Mouse (Mus musculus): Measurements from ENCODE around the gene Ifitm1. TPM values are rescaled to one million over a fixed set of nuclear protein-coding genes. Genes with fewer than 3 reads are reported as not detected.
A peak's percentile ranks its signal among the peaks of the same experiment; 100 is the strongest.
"Not testable (repeated sequence)": the region's sequence is repeated elsewhere in the genome, so short reads cannot be mapped to it uniquely, and the experiment has no call there.

Ifitm1 gene
- polyA plus RNA-seq, 1 experiment from 2014 or later = 21.3 TPM

DNA sequence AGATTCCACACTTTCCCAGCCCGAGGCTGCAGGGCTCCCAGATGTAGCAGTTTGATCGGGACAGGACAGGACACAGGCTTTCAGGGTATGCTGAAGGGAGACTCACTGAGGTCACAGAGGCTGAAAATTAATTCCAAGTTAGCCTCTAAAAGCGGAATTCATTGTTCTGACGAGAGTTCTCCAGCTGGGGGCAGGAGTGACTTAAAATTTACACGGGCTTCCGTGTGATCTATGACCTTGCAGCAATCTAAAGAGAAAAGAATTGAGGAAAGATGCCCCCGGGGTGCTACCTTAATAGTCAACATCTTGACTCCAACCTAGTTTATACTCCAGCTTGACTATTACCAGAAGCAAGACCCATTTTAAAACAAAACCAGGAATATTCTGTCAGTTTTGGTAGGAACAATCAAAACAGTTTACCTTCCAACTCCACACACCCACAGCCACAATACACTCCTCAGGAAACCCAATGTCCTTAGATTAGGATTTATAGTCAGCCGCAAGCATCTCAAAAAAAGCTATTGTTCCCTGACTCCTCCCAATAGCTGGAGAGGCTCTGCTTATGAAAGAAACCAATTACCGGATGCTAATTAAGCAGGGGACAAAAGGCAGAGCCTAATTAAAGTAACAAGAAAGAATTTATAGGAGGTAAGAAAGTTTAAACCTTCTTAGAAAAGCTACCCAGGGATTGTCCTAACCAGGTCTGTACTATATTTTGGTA lies 7.7 kb upstream of the Ifitm1 start:
- peaks cover 24% of the 10 kb centered on the region for H3K4me1 ChIP-seq (replicated peaks)
- no peaks in the 10 kb centered on the region for H3K9me3 ChIP-seq (replicated peaks)
- ATAC-seq (ENCODE audit: insufficient read depth) = no peak
- H3K4me3 ChIP-seq (replicated peaks) = no peak overlapping the region
- H3K36me3 ChIP-seq (replicated peaks) = no peaks in the 10 kb centered on the region
- H3K4me2 ChIP-seq = no peak overlapping the region
- no peak overlapping the region for H3K9ac ChIP-seq
- no peak overlapping the region for H3K27ac ChIP-seq (replicated peaks)
- WGBS (ENCODE audit: insufficient replicate concordance) = 8% methylated on average over 9 of the region's 9 CpGs
- H3K27me3 ChIP-seq = no peaks in the 10 kb centered on the region

DNA sequence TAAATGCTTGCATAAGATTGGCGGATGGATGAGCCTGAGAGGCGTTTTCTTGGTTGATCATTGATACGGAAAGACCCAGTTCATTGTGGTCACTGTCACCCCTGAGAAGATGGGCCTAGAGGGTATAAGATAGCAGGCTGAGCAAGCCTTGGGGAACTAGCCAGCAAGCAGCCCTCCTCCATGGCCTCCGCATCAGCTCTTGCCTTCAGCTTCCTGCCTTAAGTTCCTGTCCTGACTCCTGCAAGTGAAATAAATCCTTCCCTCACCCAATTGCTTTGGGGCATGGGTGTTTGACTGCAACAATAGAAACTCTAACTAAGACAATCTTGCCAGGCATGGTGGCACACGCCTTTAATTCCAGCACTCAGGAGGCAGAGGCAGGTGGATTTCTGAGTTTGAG lies 7.0 kb upstream of the Ifitm1 start:
- H3K9me3 ChIP-seq (replicated peaks) = no peaks in the 10 kb centered on the region
- no peak overlapping the region for H3K4me3 ChIP-seq (replicated peaks)
- whole genome bisulfite sequencing (ENCODE audit: insufficient replicate concordance) = 47% methylated on average over 5 of the region's 5 CpGs

DNA sequence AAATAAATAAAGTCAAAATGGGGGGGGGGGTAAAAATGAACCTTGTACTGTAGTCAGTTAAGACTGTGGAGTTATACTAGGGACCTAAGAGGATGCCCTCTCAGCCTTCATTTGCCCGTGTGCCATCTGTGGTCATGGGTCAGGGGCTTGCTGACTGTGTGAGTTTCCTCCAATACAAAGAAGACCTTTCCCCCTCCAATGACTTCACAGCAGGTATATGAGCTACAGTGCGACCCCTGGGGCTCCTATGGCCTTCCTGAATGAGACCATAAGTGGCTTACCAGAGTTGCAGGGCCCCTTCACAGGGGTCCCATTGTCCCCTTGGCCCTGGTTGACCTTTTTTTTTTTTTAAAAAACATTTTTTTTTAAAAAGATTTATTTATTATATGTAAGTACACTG lies 5.6 kb upstream of the Ifitm1 start:
- H3K4me1 ChIP-seq (replicated peaks) = peaks cover 7% of the 10 kb centered on the region
- no peaks in the 10 kb centered on the region for H3K36me3 ChIP-seq (replicated peaks)
- 63% methylated on average over 2 of the region's 2 CpGs for WGBS (ENCODE audit: insufficient replicate concordance)
- H3K9ac ChIP-seq = no peak overlapping the region
- no peak overlapping the region for H3K4me3 ChIP-seq (replicated peaks)
- no peak overlapping the region for H3K27ac ChIP-seq (replicated peaks)
- no peak overlapping the region for H3K4me2 ChIP-seq
- H3K27me3 ChIP-seq = no peaks in the 10 kb centered on the region
- ATAC-seq (ENCODE audit: insufficient read depth) = no peak
- H3K9me3 ChIP-seq (replicated peaks) = no peaks in the 10 kb centered on the region

More for the DNA sequence above, 7.0 kb upstream of the Ifitm1 start:
- H3K4me2 ChIP-seq = no peak overlapping the region
- no peaks in the 10 kb centered on the region for H3K36me3 ChIP-seq (replicated peaks)
- no peak for ATAC-seq (ENCODE audit: insufficient read depth)
- no peak overlapping the region for H3K27ac ChIP-seq (replicated peaks)
- no peaks in the 10 kb centered on the region for H3K27me3 ChIP-seq
- peaks cover 17% of the 10 kb centered on the region for H3K4me1 ChIP-seq (replicated peaks)
- H3K9ac ChIP-seq = no peak overlapping the region

DNA sequence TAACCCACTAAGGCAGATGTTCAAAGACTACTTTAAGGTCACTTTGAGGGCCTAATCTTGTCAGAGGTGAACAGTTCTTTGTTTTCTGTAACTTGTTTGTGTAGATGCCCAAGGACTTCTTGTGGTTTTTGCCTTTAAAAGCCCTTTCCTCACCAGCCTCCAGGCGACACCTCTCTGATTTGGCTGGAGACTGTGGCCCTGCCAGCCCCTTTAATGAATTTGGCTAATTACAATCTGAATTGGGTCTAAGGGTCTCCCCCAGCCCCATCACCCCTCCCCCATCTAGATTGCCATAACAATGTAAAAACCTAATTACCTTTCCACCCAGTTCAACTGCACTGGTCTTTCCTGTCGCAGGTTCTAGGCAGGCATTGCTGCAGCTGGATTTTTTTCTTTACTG lies 4.3 kb upstream of the Ifitm1 start:
- ATAC-seq (ENCODE audit: insufficient read depth) = no peak
- no peak overlapping the region for H3K4me3 ChIP-seq (replicated peaks)
- H3K4me2 ChIP-seq = no peak overlapping the region
- H3K27ac ChIP-seq (replicated peaks) = no peak overlapping the region
- 0 out of 2 replicates have a peak, but pooled peaks cover under 1% of the 10 kb centered on the region for H3K4me1 ChIP-seq (replicated peaks)
- H3K27me3 ChIP-seq = no peaks in the 10 kb centered on the region
- no peaks in the 10 kb centered on the region for H3K36me3 ChIP-seq (replicated peaks)
- no peak overlapping the region for H3K9ac ChIP-seq
- WGBS (ENCODE audit: insufficient replicate concordance) = 65% methylated on average over 2 of the region's 2 CpGs
- H3K9me3 ChIP-seq (replicated peaks) = no peaks in the 10 kb centered on the region

DNA sequence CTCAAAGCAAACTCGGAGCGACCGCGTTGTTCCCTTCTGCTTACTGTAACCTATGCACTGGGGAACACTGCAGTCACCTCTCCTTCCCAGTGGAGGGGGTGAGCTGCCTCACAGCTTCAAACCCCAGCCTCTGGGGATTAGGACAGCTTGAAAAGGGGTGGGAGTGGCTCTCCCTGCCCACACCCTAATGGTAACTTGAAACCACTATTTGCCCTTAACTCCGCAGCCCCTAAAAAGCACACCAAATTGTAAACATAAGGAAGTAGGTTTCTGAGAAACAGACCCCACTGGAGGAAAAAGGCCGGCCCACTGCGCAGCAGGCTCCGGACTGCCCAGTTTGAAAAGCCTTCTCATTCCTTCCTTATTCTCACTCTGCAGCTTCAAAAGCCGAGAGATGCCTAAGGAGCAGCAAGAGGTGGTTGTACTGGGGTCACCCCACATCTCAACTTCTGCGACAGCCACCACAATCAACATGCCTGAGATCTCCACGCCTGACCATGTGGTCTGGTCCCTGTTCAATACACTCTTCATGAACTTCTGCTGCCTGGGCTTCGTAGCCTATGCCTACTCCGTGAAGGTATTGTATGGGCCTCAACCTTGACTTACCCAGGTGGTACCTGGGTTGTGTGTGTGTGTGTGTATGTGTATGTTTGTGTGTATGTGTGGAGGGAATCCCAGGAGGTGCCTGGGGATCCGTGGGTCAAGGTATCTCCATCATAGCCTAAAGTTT lies 1.0 kb downstream of the Ifitm1 start:
- Histone ChIP-seq H3K27me3 (no peaks in the 10 kb centered on the region), H3K9me3 (replicated peaks) (no peaks in the 10 kb centered on the region), H3K4me1 (replicated peaks) (peaks cover 28% of the 10 kb centered on the region), H3K9ac (no peak overlapping the region), H3K36me3 (replicated peaks) (no peaks in the 10 kb centered on the region), H3K27ac (replicated peaks) (no peak overlapping the region), H3K4me2 (no peak overlapping the region), H3K4me3 (replicated peaks) (no peak overlapping the region)
- 13% methylated on average over 14 of the region's 14 CpGs for WGBS (ENCODE audit: insufficient replicate concordance)
- ATAC-seq (ENCODE audit: insufficient read depth) = no peak

DNA sequence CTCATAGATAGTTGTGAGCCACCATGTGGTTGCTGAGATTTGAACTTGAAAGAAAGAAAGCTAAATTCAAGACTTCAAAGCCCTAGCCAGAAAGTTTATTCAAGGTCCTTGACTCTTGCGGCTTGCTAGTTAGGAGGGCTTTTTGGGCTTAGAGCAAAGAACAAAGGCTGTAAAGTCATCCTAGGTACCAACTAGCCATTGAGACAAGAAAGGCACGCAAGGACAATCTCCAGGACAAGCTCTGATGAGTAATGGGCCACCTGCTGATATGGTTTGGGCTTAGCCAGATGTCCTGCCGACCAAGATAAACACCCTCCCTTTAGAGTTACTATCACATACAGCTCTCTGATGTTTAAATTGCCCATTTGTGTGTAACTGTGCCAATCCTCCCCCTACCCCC lies 1.7 kb downstream of the Ifitm1 start:
- H3K36me3 ChIP-seq (replicated peaks); ATAC-seq (ENCODE audit: insufficient read depth); H3K27ac ChIP-seq (replicated peaks); H3K4me2 ChIP-seq; H3K9me3 ChIP-seq (replicated peaks); H3K27me3 ChIP-seq; H3K9ac ChIP-seq; H3K4me3 ChIP-seq (replicated peaks): not testable (repeated sequence)
- WGBS (ENCODE audit: insufficient replicate concordance) = 25% methylated on average over 3 of the region's 3 CpGs
- peaks cover 28% of the 10 kb centered on the region for H3K4me1 ChIP-seq (replicated peaks)

DNA sequence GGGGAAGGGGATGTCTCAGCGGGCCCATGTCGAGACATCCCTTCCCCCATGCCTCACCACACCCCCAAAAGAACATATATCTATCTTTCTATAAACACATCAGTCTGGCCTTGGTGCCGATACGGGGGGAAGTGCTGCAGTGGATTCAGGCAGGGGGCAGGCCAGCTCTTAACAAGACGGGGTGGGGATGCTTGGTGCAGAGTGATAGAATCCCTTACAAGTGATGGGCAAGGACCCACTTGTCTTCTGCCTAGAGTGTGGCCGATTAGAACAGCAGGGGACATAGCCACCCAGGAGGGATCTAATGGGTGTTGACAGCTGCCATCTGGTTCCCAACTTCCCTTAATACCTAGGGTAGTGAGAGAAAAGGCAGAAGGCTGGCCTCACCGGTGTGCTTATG lies 3.9 kb downstream of the Ifitm1 start:
- H3K27me3 ChIP-seq = no peaks in the 10 kb centered on the region
- peaks cover 28% of the 10 kb centered on the region for H3K4me1 ChIP-seq (replicated peaks)
- no peak overlapping the region for H3K27ac ChIP-seq (replicated peaks)
- WGBS (ENCODE audit: insufficient replicate concordance) = 33% methylated on average over 7 of the region's 7 CpGs
- no peak for ATAC-seq (ENCODE audit: insufficient read depth)
- no peaks in the 10 kb centered on the region for H3K9me3 ChIP-seq (replicated peaks)
- H3K4me3 ChIP-seq (replicated peaks) = no peak overlapping the region
- no peaks in the 10 kb centered on the region for H3K36me3 ChIP-seq (replicated peaks)
- H3K4me2 ChIP-seq = no peak overlapping the region
- H3K9ac ChIP-seq = no peak overlapping the region

DNA sequence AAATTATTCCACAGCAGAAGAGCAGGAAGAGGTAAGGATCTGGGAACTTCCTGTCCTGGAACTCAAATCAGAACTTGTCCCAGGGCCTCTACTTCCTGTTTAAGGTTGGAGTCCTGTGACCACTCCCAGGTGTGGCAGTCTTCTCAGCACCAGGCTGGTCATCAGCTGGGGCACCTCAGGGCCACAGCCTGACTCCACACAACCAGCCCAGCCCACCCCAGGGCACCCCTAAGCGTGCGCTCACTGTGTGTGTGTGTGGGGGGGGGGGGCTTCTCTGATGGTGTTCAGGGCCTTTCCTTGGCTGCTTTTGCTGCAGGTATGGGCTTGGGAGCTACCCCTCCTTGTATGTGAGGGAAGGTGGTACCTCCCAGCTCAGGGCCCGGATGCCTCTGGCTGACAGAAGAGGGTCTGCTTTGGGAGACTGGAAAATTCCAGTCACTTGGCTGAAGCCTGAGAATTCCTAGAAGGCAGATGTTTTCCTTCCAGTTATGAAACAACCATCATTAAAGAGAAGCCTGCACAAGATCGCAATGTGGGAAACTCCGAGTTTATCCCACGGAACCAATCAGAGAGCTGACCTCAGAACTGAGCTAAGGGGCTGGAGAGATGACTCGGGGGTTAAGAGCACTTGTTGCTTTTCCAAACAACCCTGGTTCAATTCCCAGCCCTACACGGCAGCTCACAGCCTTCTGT lies 4.6 kb downstream of the Ifitm1 start:
- 0 out of 2 replicates have a peak overlapping the region, but pooled peaks have one; percentile 34 for H3K27ac ChIP-seq (replicated peaks)

DNA sequence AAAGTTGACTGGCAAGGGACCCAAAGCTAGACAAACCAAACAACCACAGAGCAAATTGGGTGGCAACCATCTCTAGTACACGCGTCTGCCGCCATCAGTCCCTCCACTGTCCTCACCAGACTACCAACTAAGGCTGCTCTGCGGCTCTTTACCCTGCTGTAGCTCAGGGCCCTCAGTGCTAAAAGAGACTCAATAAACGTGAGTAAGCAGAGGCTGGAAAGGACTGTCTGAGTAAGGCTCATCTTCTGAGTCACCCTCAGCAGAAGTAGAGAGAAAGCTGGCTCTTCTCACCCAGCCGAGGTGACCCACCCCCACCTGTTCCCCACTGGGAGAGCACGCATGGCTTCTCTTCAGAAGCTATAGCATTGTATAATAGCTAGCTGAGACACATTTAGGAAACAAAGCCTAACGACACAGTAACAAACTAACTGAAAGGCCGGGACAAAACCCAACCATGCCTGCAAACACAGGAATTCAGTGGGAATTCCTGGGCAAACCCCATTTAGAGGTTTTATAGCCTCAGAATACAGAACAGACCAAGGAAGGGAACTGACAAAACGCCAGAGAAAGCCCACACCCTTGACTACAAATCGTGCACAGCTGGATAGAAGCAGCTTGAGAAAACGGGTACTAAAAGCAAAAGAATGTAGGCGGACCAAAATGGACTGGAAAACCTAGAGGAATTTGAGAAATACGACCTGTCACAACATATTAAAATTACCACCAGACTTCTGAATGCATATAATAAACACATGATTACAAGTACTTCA lies 6.6 kb downstream of the Ifitm1 start:
- Histone ChIP-seq H3K36me3 (replicated peaks) (no peaks in the 10 kb centered on the region), H3K9ac (no peak overlapping the region), H3K4me3 (replicated peaks) (no peak overlapping the region), H3K27me3 (no peaks in the 10 kb centered on the region), H3K4me2 (no peak overlapping the region), H3K9me3 (replicated peaks) (no peaks in the 10 kb centered on the region), H3K27ac (replicated peaks) (no peak overlapping the region), H3K4me1 (replicated peaks) (peaks cover 23% of the 10 kb centered on the region)
- no peak for ATAC-seq (ENCODE audit: insufficient read depth)
- WGBS (ENCODE audit: insufficient replicate concordance) = 50% methylated on average over 14 of the region's 14 CpGs

More for the DNA sequence above, 4.6 kb downstream of the Ifitm1 start:
- H3K4me1 ChIP-seq (replicated peaks) = peaks cover 28% of the 10 kb centered on the region
- no peaks in the 10 kb centered on the region for H3K27me3 ChIP-seq
- no peak overlapping the region for H3K4me3 ChIP-seq (replicated peaks)
- no peak overlapping the region for H3K9ac ChIP-seq
- no peaks in the 10 kb centered on the region for H3K9me3 ChIP-seq (replicated peaks)
- 77% methylated on average over 8 of the region's 8 CpGs for WGBS (ENCODE audit: insufficient replicate concordance)
- no peaks in the 10 kb centered on the region for H3K36me3 ChIP-seq (replicated peaks)
- no peak for ATAC-seq (ENCODE audit: insufficient read depth)
- no peak overlapping the region for H3K4me2 ChIP-seq

DNA sequence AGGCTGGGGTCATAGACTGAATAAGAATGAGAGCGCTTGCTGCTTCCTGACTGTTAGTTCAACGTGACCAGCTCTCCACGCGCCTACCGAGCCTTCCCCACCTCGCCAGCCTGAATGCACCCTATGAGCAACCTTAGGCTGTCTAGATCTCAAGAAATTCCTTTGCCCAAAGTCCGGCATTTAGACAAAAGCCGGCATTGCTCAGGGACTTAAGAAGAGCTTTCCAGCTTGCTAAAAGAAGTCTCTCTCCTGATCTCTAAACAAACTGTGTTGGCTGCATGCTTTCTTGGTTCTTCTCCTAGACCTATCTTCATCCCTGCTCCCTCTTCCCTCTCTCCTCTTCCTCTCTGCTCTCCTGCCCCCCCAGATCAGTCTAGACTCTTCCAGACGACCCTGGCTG lies 7.9 kb downstream of the Ifitm1 start:
- no peak overlapping the region for H3K4me3 ChIP-seq (replicated peaks)
- peaks cover 16% of the 10 kb centered on the region for H3K4me1 ChIP-seq (replicated peaks)
- no peak overlapping the region for H3K9ac ChIP-seq
- H3K36me3 ChIP-seq (replicated peaks) = no peaks in the 10 kb centered on the region
- H3K9me3 ChIP-seq (replicated peaks) = no peaks in the 10 kb centered on the region
- ATAC-seq (ENCODE audit: insufficient read depth) = no peak
- H3K4me2 ChIP-seq = no peak overlapping the region
- WGBS (ENCODE audit: insufficient replicate concordance) = 24% methylated on average over 9 of the region's 9 CpGs
- H3K27me3 ChIP-seq = no peaks in the 10 kb centered on the region
- no peak overlapping the region for H3K27ac ChIP-seq (replicated peaks)

DNA sequence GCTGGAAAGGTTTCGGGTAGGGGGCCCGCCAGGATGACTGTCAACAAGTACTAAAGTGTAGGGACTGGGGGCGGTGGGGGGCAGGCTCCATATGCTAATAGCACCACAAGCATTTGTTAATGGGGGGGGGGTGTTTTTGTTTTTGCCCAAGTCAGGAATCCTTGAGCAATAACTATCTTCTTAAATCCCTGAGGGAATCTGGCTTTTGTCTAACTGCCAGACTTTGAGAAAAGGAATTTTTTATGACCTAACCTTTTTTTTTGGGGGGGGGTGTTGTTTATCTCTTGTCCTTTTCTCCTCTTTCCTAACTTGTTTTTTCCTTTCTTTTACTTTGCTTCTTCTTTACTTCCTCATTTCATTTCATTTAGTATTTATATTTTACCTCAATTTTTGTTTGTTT lies 8.4 kb downstream of the Ifitm1 start:
- ATAC-seq (ENCODE audit: insufficient read depth) = no peak
- Histone ChIP-seq H3K4me1 (replicated peaks) (peaks cover 12% of the 10 kb centered on the region), H3K4me2 (no peak overlapping the region), H3K36me3 (replicated peaks) (no peaks in the 10 kb centered on the region), H3K4me3 (replicated peaks) (no peak overlapping the region), H3K9me3 (replicated peaks) (no peaks in the 10 kb centered on the region), H3K9ac (no peak overlapping the region), H3K27me3 (no peaks in the 10 kb centered on the region), H3K27ac (replicated peaks) (no peak overlapping the region)
- 48% methylated on average over 3 of the region's 3 CpGs for WGBS (ENCODE audit: insufficient replicate concordance)
